Mouse (Mus musculus) T-helper 1 cell (primary cell): Measurements from ENCODE around the gene Eef1b2.

Experiments used
- in situ Hi-C: fragments of 300-600 bp; cut with MboI, MseI; formaldehyde crosslinking; loops from one replicate; pipeline ENCODE4 v1.15.1; 2025; ENCODE audit warnings: high pct_unique_total_duplicates

The Eef1b2 gene

DNA sequence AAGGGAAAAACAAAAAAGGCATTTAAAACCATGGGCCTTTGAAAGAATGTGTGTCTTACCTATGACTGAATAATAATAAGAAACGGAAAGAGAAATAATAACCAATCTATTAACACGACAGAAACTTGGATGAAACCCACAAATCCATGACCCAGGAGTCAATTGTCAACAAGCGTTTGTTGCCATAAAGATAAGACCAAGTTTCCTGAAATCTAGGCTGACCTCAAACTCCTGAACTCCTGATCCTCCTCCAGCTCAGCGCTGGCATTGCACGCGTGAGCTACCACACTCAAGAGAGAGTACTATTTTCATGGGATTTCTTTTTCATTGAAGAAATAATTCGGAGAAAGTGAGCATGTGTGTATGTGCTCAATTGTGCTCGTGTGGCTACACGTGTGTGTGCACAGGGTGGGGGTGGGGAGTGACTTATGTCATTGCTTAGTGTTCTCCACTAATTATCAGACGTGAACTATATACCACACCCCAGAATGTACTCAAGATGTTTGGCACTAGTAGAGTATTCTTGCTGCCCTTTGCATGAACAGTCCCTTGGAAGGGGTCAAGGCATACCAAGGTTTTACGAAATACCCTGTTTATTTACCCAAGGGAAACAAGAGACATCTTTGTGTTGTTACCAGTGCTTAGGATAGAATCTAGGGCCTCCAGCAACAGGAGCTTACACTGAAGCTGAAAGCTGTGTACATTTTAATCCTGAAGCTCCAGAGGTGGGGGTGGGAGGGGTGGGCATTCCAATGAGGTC, 15.9 kb downstream of the Eef1b2 start:
- in situ Hi-C loops: no loop called here

DNA sequence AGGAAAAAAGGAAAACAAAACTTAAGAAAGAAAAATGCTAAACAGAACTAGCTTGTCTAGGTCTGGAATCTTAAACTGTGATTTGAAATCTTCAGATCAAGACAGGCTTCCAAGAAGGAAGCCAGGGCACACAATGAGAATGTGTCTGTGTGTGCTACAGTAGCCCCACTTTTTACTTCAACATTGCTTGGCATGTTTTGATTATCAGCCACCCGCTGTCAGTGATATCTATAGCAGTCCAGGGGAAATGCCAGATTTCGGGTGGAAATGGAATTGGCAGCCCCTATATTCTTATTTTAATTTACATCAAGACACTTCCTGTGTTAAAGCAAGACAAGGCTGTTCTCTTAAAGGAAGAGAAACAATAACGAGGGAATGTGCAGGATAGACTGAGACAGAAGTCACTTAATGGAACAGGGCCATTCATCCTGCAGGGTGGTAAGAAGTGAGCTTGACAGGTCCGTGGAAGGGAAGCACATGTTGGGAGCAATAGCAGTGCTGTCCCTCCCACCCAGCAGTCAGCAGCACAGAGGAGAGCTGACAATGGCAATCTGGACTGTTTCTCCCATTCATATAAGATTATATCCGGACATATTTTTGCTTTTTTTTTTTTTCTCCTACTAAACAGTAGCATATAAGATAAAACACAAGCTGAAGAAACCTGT, 19.4 kb downstream of the Eef1b2 start:
- in situ Hi-C loops: no loop called here

DNA sequence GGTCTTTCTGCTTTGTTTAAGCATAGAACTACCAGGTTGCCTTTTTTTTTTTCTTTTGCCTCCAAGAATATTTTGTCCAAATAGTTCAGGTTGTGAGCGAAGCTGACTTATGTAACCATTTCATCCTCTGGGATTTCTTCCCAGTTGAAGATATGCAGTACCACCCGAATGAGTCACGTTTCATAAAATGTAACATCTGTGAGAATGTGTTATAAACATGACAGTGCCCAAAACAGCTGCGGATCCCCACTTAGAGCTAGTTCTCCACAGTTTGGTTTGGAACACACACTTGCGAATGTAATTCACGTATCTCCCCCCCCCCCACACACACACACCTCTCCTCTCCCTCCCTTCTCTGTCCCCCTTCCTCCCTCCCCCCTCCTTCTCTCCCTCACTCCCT, 22.8 kb downstream of the Eef1b2 start:
- in situ Hi-C loops: no loop called here

DNA sequence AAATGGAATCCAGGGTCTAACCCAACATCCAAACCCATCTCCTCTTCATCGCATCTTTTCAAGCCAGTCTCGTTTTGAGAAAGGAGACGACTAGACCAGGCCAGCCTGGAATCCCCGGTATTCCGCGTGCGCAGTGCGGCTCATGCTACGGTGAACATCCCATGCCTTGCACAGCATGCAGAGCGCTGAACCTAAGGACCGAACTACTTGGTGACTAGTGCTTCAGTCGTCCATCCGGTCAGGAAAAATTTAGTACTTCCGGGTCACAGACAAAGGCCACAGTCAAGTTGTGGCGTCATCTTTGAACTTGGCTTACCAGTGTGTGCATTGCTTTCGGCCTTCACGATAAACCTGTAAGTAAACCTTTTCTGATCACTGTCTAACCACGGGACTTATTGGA, 23.7 kb downstream of the Eef1b2 start:
- in situ Hi-C loops: no loop called here

DNA sequence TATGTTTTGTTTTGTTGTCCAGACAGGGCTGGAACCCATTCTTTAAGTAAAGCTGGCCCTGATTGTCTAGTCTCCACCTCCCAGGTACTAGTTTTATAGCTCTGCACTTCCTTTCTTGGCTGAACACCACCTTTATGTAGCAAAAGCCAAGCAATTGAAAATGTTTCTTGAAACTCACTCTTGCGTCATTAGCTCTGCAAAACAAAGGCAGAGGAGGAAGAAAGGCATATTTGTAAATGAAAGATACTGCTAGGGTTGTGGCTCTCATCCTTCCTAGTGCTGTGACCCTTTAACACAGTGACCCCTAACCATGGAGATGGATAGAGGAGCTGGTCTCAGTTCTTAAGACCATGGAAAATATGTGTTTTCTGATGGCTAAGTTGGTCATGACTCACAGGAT, 25.0 kb downstream of the Eef1b2 start:
- in situ Hi-C loops: no loop called here

DNA sequence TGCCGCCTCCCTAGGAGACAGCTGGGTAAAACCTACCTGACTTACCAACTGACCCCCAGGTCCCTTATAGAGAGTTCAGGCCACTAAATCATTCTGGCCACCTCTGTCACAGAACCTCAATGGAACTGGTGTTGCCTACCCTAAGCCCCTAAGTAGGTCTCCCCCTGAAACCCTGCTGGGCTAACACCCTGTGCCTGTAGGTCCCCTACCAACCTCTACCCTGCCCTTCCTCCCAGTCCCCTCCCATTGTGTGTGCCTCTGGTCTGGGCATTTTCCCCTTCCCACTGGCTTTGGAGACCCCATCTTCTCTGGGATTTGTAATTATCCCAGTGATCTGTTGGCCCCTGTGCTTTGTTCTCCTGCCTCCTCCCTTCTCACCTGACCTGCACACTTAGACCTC, 26.8 kb downstream of the Eef1b2 start:
- in situ Hi-C loops: no loop called here

DNA sequence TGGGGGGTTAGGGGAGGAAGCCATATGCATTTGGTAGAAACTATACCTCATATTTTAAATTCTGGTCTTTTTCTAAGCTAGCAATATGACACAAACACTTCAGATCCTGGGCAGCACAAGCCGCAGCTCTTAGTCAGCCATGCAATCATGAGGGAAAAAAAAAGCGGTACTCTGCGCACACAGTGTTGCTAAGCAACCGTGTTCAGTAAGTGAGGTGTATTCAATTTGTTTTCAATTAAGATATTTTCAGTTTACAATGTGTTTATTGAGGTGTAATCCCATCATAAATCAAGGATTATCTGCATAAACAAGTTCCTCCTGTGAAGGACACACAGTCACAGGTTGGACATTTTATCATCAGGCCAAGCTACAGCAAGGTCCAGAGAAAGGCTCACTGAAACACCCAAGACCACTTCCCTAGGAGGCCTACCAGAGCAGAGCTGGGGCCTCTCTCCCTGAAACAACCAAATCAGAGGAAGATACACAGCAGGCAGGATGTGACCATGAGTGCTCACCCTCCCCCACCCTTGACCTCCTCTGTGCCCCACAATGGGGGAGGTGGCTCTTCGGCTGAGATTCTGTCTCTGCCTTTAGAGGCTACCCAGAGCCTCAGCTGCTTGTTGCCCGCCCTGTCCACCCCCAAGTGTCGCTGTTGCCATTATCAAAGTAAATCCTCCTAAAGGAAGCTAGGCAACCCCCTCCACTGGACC, 27.5 kb downstream of the Eef1b2 start:
- in situ Hi-C loops: no loop called here

DNA sequence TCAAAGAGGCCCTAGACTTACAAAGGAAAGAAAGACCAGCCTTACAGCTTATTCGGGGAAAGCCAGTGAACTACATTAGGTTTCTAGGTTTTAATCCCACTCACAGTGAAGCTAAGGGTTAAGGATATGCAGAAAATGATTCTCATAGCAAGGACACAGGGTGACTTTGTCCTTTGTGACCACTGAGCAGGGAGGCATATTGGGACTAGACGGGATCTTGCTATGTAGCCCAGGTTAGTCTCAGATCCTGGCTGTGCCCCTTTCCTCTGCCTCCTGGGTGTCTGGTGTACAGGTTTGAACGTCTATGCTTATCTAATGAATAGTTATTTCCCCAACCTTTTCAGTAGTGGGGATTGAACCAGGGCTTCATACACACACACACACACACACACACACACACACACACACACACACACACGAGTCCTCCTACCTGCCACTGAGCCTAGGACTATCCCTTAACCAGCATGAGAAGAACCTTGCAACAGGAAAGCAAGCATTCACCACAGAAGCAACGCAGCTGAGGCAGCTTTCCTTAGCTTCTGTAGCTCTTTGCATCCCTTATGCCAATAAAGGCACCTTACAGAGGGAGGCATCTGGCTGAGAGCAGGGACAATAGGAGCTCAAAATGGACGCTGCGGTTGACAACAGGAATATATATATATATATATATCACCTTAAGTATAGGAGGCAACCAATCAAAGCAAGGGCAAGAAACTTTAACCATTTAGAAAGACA, 28.2 kb downstream of the Eef1b2 start:
- in situ Hi-C loops: no loop called here

DNA sequence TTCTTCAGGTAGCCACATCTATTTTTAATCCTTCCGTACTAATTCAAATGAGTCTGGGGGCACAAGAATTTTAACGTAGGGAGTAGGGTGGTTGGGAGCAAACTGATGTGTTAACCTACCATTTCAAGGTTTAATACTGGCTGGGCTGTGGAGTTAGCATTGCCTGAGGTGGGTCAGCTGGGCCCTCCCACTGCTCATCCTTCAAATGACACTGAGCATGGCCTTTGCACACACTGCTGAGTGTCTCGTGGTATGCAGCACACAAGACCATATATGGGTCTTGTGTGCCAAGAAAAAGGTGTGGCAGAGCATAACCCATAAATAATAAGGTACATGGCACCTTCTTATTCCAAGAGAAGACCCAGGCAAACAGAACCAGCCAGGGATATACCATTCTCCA, 31.0 kb downstream of the Eef1b2 start:
- in situ Hi-C loops: no loop called here

DNA sequence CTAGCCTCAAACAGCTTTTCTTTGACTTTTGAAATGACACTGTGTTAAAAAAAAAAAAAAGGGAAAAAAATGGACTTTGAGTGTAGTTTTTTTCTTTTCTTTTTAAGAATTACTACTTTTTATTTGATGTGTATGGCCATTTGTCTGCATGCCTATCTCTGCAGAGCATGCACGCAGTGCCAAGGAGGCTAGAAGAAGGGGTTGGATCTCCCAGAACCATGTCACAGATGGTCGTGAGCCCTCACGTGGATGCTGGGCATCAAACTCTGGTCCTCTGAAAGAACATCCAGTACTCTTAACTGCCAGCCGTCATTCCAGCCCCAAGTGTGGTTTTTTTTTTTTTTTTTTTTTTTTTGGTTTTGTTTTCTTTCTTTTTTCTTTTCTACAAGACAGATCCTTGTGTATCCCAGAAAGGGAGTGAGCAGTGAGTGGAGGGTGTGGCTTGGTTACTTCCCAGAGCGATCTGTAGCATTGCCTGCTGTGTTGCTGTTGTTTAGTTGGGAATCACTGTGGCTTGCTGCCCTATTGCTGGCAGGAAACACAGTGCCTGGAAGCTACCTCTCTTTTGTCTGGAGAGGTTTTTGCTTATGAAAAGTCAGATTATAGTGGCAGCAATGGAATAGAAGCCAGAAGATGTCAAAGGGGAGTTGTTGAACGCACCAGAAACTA, 33.4 kb downstream of the Eef1b2 start:
- in situ Hi-C loops: no loop called here

DNA sequence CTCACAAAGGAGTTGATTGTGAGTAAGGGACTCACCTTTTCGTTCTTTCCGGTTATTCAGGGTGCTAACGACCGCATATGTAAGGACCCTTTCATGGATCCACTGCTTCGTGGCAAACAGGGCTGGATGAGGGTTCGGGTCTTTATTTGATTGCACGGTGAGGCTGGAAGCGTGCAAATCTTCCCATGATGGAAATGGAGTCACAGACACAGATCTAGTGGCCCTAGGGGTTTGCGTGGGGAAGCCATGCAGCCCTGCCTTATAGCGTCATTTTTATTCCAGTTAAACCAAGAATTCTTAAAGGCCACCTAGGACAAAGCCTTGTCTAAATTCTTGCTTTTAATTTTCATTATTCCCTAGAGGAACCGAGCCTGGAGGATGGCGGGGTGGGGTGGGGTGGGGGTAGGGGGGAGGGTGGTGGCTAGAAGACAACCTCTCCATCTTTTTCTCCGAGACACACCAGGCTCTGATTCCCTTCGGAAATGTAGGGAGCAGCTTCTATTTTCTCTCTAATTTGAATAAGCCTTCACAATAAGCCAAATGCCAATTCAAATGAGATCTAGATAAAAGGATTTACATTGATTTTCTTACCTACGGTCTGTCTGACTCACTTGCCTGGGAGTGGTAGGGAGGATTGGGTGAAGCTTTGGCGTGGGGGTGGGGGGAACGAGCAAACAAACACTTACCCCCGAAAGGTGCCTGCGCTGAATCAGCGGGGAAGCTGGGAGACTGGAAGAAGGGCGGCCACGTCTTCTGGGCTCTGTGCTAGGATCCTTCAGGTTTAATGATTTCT, 37.0 kb downstream of the Eef1b2 start:
- in situ Hi-C loops: no loop called here

DNA sequence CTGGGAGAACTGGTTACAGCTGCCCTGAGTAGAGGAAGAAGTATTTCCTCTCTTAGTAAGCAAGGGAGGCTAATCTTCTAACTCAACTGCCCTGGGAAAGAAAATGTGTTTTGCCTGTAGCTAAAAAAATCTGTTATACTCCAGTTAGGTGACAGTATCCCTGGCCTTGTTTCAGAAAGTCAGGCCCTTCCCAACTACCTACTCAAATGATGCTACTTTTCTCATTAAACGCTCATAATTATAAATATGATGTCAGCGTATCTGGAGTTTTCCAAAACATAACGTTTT, 37.6 kb downstream of the Eef1b2 start, which contains the start of gene Gpr1:
TSS of gene Gpr1 (minus strand) at position 273 of the 288 bp plus-strand sequence.
- in situ Hi-C loops: no loop called here

DNA sequence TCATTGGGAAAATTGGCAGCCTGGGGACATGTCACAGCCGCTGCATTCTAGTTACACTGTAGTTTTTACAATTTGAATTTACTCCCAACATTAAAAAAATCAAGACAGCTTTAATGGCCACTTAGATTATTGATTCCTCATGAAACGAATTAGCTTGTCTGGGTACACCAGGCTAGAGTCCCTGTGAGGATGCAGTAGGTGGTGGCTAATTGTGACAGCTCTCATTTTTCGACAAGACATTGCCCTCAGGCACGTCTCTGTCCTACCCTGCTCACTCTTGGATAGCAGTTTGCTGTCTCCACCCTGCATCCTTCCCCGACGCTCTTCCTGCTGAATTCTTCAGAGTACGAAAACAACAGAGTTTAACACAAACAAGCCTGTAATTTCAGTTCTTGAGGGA, 38.0 kb downstream of the Eef1b2 start:
- in situ Hi-C loops: no loop called here

DNA sequence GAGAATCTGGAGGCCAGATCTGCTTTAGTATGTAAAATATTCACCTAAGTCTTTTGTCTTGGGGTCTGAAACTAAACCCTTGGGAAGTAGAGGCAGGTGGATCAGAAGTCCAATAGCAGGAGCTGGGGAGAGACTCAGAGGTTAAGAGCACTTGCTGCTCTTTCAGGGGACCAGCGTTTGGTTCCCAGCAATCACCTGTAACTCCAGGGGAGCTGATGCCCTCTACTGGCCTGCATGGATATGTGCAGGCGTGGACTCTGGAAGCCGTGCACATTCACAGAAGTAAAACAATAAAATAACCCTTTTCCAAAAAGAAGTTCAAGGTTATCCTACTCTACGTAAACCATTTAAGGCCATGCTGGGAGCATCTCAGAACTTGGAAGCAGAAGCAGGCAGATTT, 42.7 kb downstream of the Eef1b2 start:
- in situ Hi-C loops: no loop called here

DNA sequence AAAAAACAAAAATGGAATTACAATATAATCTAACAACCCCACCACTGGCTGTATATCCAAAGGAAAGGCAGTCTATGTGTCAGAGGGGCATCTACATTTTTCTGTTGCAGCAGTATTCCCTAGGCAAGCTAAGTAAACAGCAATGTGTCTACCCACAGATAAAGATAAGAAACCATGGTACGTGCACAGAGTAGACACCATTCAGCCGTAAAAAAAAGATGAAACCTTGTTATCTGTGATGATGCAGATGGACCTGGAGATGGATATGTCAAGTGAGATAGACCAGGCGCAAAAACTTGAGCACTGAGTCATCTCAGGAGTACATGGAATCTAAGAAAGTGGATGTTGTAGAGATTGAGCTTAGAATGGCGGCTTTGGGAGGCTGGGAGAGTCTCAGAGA, 48.4 kb downstream of the Eef1b2 start:
- in situ Hi-C loops: no loop called here

DNA sequence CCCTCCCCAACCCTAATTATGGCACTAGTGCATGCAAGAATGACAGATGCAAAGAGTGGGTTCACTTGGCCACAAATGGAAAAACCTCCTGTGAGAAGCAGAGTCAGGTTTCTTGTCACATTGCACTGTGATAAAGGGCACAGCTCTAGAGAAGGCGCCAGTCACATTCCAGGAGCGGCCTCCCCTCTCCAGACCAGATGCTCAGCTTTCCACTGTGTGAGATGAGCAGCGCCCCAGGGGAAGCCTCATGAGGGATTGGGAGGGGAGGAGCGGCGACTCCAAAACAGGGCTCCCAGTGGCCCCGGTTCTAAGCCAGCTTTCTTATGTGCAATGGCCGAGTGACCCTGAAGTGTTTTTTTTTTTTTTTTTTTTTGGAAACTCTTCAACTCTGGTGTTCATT, 49.3 kb downstream of the Eef1b2 start:
- in situ Hi-C loops: no loop called here

DNA sequence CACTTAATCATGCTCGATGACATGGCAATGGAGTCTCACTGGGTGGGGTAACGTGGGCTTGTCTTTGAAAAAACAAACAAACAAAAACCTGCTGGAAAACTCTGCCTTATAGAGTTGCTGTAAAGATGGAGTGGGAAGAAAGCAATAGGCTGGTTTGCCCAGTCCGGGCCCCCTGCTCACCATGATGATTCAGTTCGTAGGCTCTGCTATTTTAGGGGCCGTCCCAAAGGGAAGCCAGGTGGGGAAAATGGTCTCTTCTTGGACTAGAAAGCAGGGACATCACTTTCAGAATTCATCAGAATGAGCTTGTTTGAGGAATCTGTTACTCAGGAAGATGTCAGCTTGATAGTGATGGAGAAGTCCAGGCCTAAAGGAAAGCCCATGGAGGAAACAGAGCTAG, 50.6 kb downstream of the Eef1b2 start:
- in situ Hi-C loops: no loop called here
